Mouse (Mus musculus): Measurements from ENCODE around the gene Ino80.

GRCm38 (mm10) chr2:119326161-119327101, 151.1 kb downstream of the Ino80 start:
- TF ChIP-seq CTCF (IDR thresholded peaks at IDR 0.05; ENCODE audit: low read depth, low read length) (no peak), POLR2A (IDR thresholded peaks at IDR 0.05; ENCODE audit: extremely low read depth, insufficient read depth, low read length) (no peak)
